Mouse (Mus musculus): ENCODE results near the gene Ubl3. TPM values are rescaled to one million over a fixed set of nuclear protein-coding genes. Genes with fewer than 3 reads are reported as not detected.

Gene Ubl3
- polyA plus RNA-seq, 1 experiment from 2014 or later, result 79.7 TPM

- ATAC-seq (ENCODE audit: low FRiP score, low read depth), result no peak
- Histone ChIP-seq H3K9ac (replicated peaks) (no peak overlapping the region), H3K27ac (replicated peaks) (no peak overlapping the region), H3K4me1 (peaks cover 15% of the 10 kb centered on the region), H3K27me3 (no peaks in the 10 kb centered on the region), H3K4me2 (replicated peaks) (no peak overlapping the region), H3K9me3 (peaks cover 6% of the 10 kb centered on the region; the same call in 1 of the 2 replicates), H3K4me3 (no peak overlapping the region), H3K36me3 (no peaks in the 10 kb centered on the region)
- 96% methylated on average over 9 of the region's 9 CpGs for WGBS
Measured at GRCm38 (mm10) chr5:148465091-148465490, 87.5 kb downstream of the Ubl3 start.

DNA sequence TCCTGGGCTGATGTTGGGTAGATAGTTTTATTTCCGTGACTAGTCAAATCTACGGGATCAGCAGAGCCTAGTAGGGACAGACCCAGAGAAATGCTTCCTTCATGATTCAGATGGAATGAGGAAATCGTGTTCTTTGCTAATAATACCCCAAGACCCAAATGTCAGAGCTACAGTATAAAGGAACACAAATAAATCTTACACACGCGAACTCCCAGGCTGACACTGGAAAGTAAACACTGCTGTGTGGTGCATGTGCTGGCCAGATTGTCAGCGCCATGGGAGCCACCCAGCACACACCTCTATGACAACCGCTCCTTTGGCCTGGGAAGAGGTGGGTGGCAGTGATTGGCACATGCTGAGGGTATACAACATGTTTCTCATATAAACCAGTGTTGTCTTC is 88.1 kb downstream of the Ubl3 start:
- Histone ChIP-seq H3K27me3 (no peaks in the 10 kb centered on the region), H3K9ac (replicated peaks) (no peak overlapping the region), H3K9me3 (peaks cover 6% of the 10 kb centered on the region; the same call in 1 of the 2 replicates), H3K36me3 (no peaks in the 10 kb centered on the region), H3K4me1 (peaks cover 15% of the 10 kb centered on the region), H3K4me2 (replicated peaks) (no peak overlapping the region), H3K4me3 (no peak overlapping the region), H3K27ac (replicated peaks) (no peak overlapping the region)
- ATAC-seq (ENCODE audit: low FRiP score, low read depth), result no peak
- WGBS, result 87% methylated on average over 7 of the region's 7 CpGs

GRCm38 (mm10) chr5:148463783-148464294 is 88.8 kb downstream of the Ubl3 start:
- no peaks in the 10 kb centered on the region for H3K36me3 ChIP-seq
- H3K4me1 ChIP-seq, result peaks cover 14% of the 10 kb centered on the region
- no peak overlapping the region for H3K4me3 ChIP-seq
- H3K9me3 ChIP-seq, result peaks cover 6% of the 10 kb centered on the region; the same call in 1 of the 2 replicates
- no peak overlapping the region for H3K9ac ChIP-seq (replicated peaks)
- ATAC-seq (ENCODE audit: low FRiP score, low read depth), result no peak
- 85% methylated on average over 6 of the region's 6 CpGs for WGBS
- H3K4me2 ChIP-seq (replicated peaks), result no peak overlapping the region
- H3K27me3 ChIP-seq, result no peaks in the 10 kb centered on the region
- H3K27ac ChIP-seq (replicated peaks), result no peak overlapping the region

Other genes starting within 250 kb of the Ubl3 start
- gene Slc7a1, start 152.9 kb downstream of the Ubl3 start, polyA plus RNA-seq (2016; fragmentation: Nextera tagmentation; extraction: Ambion mirVana), result 15.5 and 16.6 TPM in 2 replicates

All from midbrain, embryonic 12.5 days (tissue).